Mouse (Mus musculus) cerebellum, adult 9-11 months (tissue): ENCODE measurements at regions not wholly inside any gene's neighbourhood (a gene's known extent, or its start where the extent isn't known, plus 50 kb on each side); places are given as distances from the start of the nearest gene placed in this dataset.
A peak's percentile ranks its signal among the peaks of the same experiment; 100 is the strongest.

ENCODE experiments used
- DNase-seq: peaks from one replicate; pipeline ENCODE4 v3.0.0; 2022

- DNase-seq: peak; percentile 69
These were observed 258.3 kb downstream of the Cd83 start for GRCm38 (mm10) chr13:44042730-44043493.

GRCm38 (mm10) chr13:44043494-44043885 lies 258.9 kb downstream of the Cd83 start:
- DNase-seq: peak; percentile 90

GRCm38 (mm10) chr13:44044546-44045216 lies 260.1 kb downstream of the Cd83 start:
- peak; percentile 92 for DNase-seq

- DNase-seq: no peak
These were observed 261.9 kb downstream of the Cd83 start for GRCm38 (mm10) chr13:44046436-44046835.

- DNase-seq: no peak
These were observed 269.6 kb downstream of the Cd83 start for GRCm38 (mm10) chr13:44054157-44054556.

- DNase-seq: peak; percentile 48
These were observed 271.3 kb downstream of the Cd83 start for GRCm38 (mm10) chr13:44055573-44056491.

GRCm38 (mm10) chr13:44056716-44057115 lies 272.1 kb downstream of the Cd83 start:
- no peak for DNase-seq

- no peak for DNase-seq
These were observed 273.0 kb downstream of the Cd83 start for GRCm38 (mm10) chr13:44057542-44057941.

GRCm38 (mm10) chr13:44058277-44058676 lies 273.7 kb downstream of the Cd83 start:
- no peak for DNase-seq

- peak; percentile 59 for DNase-seq
These were observed 274.9 kb downstream of the Cd83 start for GRCm38 (mm10) chr13:44059436-44059835.

- no peak for DNase-seq
These were observed 276.7 kb downstream of the Cd83 start for GRCm38 (mm10) chr13:44061286-44061685.

GRCm38 (mm10) chr13:44061721-44062300 lies 277.2 kb downstream of the Cd83 start:
- no peak for DNase-seq

- no peak for DNase-seq
These were observed 278.7 kb downstream of the Cd83 start for GRCm38 (mm10) chr13:44063317-44063716.

GRCm38 (mm10) chr13:44064026-44064425 lies 279.5 kb downstream of the Cd83 start:
- DNase-seq: no peak

GRCm38 (mm10) chr13:44065741-44066185 lies 281.2 kb downstream of the Cd83 start:
- DNase-seq: peak; percentile 32

GRCm38 (mm10) chr13:44067244-44067643 lies 282.7 kb downstream of the Cd83 start:
- DNase-seq: no peak

- no peak for DNase-seq
These were observed 284.4 kb downstream of the Cd83 start for GRCm38 (mm10) chr13:44068951-44069350.

GRCm38 (mm10) chr13:44073122-44073521 lies 288.5 kb downstream of the Cd83 start:
- no peak for DNase-seq

GRCm38 (mm10) chr13:44074172-44074571 lies 289.6 kb downstream of the Cd83 start:
- no peak for DNase-seq

- DNase-seq: no peak
These were observed 292.4 kb downstream of the Cd83 start for GRCm38 (mm10) chr13:44077022-44077421.

GRCm38 (mm10) chr13:44085621-44086510 lies 301.3 kb downstream of the Cd83 start:
- no peak for DNase-seq

- DNase-seq: no peak
These were observed 302.2 kb downstream of the Cd83 start for GRCm38 (mm10) chr13:44086801-44087200.
